Mouse (Mus musculus) lung, adult 18-20 months (tissue): ENCODE measurements around the gene Brms1.

Source experiments
- DNase-seq, 2 experiments: peaks; one replicate each; pipeline ENCODE4 v3.0.0; 2022; ENCODE audit warnings: mixed read lengths in 2 of 2

The Brms1 gene

DNA sequence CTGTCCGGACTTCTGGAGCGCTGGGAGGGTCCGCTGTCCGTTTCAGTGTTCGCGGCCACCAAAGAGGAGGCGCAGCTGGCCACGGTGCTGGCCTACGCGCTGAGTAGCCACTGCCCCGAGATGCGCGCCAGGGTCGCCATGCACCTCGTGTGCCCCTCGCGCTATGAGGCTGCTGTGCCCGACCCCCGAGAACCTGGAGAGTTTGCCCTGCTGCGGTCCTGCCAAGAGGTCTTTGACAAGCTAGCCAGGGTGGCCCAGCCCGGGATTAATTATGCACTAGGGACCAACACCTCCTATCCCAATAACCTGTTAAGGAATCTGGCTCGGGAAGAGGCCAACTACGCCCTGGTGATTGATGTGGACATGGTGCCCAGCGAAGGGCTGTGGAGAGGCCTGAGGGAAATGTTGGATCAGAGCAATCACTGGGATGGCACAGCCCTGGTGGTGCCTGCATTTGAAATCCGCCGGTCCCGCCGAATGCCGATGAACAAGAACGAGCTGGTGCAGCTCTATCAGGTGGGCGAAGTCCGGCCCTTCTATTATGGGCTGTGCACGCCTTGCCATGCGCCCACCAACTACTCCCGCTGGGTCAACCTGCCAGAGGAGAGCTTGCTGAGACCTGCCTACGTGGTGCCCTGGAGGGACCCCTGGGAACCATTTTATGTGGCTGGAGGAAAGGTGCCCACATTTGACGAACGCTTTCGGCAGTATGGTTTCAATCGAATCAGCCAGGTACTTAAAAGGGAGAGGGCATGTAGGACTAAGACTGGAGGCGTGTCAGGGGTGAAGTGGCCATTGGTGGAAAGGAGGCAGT lies 1.6 kb upstream of the Brms1 start:
- DNase-seq, result no peak

DNA sequence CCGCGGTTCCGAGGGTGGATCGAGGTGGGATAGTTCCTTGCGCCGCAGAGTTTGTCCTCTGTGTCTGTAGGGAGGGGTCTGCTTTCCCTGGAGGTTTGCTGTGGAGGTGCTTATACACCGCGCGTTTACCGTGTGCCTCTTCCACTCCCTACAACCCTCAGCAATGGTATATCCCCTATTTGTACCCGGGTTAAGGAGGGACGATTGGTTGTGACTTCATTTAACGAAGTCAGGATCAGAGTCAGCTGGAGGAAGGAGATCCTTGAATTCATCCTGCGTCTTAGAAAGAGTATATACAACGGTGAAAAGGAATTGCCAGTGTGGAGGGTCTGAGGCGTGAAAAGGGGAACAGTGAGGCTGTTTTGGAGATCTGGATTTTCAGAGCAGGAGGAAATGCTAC lies 434 bp downstream of the Brms1 start:
- no peak for DNase-seq

DNA sequence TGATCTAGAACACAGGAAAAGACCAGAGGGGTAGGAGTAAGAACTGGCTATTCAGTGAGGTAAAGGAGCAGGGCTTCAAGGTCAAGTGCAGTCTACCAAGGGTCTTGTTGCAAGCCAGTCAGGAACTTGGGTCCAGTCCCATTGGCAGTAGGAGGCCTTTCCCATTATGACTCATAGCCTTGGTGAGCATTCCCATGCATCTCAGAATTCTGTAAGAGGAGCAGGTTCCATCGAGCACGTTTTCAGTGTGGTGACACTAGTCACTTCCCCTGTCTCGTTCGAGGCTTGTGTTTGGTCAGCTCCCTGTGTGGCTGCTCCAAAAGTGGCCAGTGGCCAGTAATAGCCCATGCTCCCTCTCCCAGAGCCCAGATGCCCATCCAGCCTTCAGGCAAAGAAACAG lies 4.4 kb downstream of the Brms1 start:
- no peak for DNase-seq

DNA sequence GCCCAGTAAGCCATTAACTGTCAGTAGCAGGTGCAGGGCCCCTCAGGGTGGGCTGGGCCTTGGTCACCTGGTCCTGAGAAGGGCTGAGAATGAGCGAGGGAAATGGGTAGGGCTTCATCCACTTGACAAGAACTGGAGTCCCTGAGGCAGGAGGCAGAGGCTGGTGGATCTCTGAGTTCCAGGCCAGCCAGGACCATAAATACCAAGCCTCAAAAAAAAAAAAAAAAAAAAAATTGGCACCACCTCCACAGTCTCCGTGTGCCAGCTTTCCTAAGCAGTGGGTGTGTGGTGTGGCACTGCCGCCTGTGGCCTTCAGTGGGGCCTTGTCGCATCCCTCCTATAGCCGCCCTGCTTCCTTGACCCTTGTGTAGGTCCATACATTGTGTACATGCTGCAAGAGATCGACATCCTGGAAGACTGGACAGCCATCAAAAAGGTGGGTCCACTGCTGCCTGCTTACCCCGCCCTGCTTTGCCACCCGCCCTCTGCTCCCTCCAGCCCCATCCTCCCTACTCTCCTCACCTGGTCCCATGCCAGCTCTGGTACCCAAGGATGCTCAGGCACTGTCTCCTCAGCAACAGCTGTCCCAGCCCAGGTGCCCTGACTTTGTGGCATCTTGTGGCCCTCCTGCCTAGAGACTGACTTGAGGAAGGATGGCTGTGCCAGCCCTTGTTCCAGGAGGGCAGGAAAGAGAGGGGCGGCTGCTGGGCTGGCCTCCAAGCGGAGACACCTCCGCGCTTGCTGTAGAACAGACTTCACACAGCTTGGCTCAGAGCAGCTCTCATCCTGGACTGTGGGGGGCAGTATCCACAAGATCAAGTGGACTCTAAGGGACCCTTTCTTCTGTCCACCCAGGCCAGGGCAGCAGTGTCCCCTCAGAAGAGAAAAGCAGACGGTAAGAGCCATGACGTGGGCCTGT lies 7.2 kb downstream of the Brms1 start:
- no peak for DNase-seq

DNA sequence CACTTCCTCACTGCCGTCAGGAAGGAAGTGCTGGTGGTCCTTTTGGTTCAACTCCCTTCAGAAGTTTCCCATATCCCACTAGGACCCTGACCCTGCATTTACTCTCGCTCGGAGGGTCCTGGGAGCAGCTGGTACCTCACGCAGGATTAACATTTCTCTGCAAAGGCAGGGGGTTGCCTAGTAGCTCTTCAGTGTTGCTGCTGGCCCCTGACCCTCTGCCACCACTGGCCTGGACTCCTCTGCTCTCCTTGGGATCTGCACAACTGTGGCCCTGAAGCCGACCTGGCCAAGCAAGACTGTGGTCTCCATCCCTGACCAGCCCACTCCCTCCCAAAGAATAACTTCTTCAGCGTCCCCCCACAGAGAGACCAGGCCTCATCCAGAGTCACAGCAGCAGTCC lies 8.2 kb downstream of the Brms1 start:
- no peak for DNase-seq

DNA sequence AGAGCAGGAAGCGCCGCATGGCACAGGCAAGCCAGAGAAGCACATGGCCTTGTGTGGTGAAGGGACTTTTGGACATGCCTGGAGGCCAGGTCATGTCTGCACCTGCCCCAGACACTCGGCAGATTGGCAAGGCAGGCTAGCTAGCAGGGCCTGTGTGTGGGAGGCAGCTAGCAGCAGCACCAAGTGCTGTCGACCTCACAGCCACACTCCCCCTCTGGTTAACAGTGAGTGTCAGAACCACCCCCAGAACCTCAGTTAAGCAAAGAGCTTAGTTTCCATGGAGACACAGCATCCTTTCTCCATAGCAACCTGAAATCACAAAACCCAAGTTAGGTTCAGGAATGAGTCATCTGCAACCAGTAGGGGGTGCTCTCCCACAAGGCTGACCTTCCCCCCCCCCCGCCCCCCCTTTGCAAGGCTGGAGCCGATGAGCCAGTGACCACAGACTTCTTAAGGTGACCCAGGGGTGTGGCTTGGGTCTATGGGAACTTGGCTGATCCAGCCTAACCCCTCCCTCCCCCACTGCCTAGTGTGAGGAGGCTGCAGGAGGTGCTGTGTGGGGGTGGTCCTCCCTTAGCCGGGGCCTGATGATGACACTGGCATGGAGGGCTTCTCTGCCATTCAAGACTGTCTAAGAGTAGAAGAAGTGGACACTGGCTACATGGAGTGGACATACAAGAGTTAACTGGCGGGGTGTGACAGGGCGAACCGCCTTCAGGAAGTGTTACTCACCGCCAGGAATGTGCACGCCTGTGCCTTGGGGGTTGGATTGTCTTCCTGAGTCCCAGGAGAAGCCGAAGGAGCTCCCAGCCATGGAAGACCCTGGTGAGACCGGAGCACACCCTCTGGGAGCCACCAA lies 9.1 kb downstream of the Brms1 start, which contains the start of gene Rin1:
TSS of gene Rin1 (plus strand) at position 435 of the 859 bp plus-strand sequence.
- peak; percentile 73 to 82 for DNase-seq

DNA sequence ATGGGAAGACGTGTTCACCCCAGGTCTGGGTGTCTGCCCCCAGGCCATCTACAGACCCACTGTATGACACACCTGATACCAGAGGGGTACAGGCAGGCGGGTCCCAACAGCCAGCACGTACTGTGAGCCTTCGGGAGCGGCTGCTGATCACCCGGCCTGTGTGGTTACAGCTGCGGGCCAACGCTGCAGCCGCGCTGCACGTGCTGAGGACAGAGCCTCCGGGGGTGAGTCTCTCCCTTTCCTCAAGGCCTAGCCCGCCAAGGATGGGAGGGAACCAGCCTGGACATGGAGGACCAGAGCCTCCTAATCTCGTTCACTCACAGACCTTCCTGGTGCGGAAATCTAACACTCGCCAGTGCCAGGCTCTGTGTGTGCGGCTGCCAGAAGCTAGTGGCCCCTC lies 9.9 kb downstream of the Brms1 start:
- DNase-seq, result no peak

DNA sequence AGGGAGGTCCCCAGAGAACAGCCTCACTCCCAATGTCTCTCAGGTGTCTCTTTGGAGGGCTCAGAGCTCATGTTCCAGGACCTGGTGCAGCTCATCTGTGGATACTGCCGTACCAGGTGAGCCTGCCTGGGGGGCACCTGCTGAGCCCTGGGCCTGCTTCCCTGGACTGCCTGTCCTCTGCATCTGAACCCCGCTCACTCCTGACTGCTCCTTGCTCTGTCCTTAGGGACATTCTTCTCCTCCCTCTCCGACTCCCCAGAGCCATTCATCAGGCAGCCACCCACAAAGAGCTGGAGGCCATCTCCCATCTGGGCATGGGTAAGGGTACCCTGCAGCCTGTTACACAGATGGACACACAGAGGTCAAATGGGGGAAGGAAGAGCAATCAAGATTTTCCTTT lies 10.4 kb downstream of the Brms1 start:
- no peak for DNase-seq

DNA sequence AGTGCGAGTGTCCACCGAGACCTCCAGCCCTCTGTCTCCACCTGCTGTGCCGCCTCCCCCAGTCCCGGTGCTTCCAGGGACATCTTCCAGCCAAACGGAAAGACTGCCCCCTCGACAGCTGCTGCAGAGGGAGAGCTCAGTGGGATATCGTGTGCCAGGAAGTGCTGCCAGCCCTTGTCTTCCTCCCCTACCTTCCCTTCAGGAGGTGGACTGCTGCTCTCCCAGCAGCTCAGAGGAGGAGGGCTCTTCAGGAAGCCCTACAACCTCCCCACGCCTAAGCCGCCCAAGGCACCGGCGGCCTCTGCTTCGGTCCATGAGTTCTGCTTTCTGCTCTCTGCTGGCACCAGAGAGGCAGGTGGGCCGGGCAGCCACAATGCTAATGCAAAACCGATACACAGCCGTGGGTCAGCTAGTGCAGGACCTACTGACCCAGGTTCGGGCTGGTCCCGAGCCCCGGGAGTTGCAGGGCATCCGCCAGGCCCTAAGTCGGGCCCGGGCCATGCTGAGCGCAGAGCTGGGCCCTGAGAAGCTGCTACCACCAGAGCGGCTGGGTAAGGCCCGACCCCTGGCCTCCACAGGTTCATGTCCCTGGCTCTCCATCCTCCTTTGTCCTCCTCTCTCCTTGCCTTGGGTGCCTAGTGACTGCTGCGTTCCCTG lies 11.1 kb downstream of the Brms1 start:
- DNase-seq, result no peak

DNA sequence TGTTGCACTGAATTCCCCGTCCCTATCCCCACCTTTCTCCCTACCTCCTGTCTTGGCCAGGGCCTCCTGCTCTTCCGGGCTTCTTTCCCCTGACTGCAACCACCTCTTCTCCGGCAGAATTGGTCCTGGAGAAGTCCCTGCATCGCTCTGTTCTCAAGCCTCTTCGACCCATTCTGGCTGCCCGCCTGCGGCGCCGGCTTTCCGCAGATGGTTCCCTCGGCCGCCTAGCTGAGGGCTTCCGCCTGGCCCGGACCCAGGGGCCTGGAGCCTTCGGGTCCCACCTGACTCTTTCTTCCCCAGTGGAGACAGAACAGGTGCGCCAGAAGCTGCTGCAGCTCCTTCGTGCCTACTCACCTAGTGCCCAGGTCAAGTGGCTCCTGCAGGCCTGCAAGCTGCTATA lies 11.7 kb downstream of the Brms1 start:
- DNase-seq, result no peak

DNA sequence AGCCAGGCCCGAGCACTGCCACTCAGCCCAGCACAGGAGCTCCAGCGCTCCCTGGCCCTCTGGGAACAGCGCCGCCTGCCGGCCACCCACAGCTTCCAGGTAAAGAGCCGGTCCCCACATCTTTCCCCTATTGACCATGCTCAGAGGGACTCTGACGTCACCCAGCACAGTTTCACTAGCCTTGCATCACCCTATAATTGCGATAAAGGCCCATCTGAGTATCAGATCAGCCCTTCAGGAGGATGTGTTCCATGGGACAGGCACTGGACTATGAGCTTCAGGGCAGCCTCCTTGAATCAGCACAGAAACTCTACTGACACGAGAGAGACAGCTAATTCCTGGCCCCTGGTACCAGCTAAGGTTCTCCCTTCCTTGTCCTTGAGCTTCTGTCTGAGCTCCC lies 12.8 kb downstream of the Brms1 start:
- DNase-seq, result peak; percentile 38 to 54

DNA sequence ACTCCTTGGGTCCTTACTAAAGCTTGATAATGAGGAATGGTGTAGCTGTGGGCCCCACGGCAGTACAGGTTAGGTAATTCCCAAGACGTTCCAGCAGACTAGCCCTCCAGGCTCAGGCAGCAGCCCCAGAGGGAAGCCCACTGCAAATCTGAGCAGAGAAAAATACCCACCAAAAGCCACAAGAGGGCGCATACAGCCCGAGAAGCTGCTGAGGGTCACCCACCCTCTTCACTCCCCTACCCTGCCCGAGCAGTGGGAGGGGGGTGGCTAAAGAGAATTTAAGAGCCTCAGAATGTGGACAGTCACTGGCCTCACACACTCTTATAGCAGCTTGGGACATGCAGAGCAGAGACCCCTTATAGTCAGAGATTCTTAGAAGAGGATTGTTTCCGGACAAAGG lies 15.1 kb downstream of the Brms1 start:
- DNase-seq, result no peak

DNA sequence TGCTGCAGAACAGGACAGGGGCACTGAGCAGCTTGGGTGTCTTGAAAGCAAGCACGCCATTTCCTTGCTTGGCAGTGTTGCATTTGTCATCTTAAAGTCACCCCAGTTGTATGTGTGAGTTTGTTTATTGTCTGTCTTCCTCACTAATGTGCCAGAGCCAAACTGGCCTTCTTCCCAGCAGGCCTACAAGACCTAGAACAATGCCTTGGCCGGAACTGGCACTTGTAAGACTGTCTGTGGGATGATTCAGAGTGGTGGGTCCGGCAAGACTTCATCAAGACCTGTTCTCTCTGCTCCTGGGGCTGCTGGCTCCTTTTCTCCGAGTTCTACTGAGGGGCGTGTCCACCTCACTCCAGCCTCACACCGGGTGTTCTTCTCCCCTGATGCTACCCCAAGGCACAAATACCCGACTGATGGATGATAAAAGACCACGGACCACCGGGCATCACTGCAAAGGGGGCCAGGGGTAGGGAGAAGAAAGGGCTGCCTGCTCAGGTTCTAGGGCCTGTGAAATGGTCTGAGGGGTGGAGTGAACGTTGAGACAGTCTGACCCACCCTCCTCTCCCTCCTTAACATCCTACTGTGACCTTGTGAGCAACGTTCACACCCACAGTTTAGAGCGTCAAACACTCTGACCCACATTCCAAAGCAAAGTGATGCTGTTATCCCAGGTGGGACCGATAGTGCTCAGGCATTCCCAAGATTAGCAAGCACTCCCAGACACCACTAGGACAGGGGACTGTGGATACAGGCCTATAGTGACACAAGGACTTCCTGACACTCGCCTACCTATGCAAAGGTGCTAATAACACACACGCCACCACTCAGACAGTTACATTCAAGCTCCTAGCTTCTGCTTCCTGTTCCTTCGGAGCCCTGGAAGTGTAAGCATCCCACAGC lies 17.0 kb downstream of the Brms1 start:
- peak; percentile 39 to 55 for DNase-seq

DNA sequence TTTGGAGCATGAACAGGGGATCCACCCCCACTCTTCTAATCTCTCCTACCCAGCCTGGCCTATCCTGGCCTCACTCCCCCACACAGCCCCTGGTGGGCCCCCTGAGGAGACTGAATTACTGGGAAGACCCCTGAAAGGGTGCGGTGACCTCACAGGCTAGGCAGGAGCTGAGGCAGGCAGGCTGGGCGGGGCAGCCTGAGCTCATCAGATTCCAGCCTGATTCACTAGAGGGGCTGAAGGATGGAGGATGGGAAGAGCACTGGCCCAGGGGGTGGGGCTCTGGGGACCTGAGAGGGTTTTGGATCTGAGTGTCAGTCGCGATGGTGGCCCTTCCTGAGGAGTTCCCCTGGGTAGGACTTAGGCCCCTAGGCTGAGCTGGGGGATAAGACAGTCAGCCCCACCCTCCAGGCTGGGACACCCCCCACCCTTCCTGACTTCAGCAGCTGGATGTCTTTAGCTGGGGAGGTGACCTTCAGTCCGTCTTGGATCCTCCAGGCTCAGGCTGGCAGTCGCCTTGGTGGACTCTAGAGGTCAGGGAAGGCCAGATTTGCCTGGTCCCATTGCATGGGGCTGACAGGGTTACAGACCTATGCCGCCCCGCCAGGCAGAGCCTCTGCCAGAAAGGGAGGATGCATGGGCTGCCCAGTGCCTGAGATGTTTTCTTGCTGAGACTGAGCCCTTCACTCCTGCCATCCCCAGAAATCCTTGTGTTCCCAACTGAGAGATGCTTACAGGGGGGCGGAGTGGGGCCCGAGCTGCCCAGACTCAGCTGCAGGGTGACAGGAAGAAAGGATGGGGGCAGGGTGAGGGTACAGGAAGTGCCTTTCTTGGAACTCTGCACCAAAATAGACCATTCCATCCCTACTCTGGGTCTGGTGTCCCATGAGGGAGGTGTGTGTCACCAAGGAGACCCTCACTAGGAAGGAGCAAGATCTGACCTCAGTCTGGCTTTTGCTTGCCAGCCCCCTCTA lies 17.9 kb downstream of the Brms1 start:
- no peak for DNase-seq

DNA sequence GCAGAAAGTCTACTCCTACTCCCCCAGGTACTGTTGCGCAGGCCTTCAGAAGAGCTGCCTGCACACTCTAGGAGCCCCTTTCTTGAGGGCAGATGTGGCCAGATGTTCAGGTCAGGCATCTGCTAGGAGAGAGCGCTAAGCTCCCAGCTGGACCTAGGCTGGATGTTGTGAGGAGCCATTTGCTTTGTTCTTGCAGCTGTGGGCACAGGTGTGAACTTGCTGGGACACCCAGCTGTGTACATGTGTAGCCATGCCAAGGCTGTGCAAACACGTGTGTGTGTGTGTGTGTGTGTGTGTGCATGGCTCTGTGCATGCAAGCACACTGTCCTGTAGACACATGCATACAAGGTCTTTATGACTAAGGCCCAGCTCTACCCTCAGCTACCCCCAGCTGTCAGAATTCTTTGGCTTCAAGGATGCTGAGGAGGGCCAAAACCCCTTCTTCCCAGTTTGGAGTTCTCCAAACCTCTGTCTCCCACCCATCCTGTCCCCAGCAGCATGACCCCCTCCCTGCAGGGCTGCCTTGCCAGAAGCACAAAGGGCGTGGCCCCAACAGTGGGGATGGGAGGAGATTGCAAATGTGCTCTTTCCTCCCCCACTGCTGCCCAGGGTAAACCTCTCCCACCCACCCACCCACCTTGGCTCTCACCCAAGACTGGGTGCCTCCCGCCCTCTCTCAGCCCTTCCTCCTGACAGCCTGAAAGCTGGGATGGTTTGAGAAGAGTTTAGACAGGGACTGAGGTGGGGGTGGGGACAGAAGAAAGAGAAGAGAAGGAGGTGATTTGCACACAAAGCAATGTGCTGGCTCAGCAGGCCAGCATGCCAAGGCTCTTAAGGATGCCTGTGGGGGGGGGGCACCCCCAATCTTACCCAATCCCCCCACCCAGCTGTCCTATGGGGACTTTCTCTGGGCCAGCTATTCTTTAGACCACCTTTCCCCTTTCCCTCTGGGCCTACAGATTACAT lies 19.5 kb downstream of the Brms1 start:
- peak in 1 of 2 experiments; percentile 42 for DNase-seq

DNA sequence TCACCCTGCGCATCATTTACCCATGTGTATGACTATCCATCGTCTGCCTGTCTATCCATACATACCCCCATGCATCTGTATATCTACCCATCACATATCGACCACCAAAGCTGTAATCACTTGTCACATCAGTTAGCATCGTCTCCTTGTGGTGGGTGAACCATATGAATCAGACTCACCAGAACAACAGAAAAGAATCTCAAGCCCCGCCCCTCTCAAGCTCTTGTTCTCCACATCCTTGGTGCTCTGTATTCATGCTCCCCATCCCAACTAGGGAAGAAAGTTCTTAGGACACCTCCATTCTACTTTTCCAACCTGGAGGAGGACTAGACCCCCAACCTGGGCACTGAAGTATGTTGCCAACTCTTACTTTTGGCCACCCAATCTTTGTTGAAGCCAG lies 20.9 kb downstream of the Brms1 start:
- no peak for DNase-seq

DNA sequence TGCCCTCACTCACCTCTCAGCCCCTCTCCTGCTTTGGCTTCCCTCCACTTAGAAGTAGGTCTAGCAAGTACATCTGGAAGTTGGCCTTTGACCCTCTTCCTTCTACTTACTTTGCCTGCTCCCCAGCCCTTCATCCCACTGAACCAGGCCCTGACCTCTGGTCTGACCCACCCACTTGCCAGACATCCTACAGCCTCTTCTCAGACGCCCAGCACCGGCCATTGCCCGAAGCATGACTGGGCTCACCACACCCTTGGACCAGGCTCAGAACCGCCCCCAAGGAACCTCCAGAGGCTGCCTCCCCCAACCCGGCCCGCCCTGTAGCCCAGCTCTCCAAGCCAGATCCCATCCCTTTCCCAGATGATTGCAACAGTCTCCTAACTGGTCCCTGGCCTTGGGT lies 21.3 kb downstream of the Brms1 start:
- peak in 1 of 2 experiments; percentile 42 for DNase-seq

DNA sequence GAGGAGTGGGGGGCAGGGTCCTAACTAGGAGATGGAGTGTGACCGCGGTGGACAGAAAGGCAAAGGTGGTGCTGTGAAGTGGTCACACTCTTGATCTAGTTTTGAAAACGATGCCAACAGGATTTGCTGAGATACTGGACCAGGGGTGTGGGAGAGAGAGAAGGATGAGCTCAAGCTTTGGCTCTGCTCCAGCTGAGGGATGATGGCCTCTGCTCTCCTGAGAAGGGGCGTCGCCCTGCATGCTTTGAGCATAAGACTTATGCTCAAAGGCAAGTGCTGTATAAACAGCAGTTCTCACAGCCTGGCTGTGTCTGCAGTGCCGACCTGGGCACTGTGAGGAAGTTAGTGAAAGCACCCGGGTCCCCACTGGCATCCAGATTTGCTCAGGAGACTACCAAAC lies 23.9 kb downstream of the Brms1 start:
- DNase-seq, result peak in 1 of 2 experiments; percentile 37
